Mouse (Mus musculus): ENCODE measurements around the gene Adgrf1. TPM values are rescaled to one million over a fixed set of nuclear protein-coding genes. Genes with fewer than 3 reads are reported as not detected.

The Adgrf1 gene
- polyA plus RNA-seq (2017; shearing (Covaris generic)) = not detected

- no peak for ATAC-seq
These were observed at the start of gene Adgrf1 for GRCm38 (mm10) chr17:43270161-43270560. Gene Adgrf1 (plus strand): TSS chr17:43270329.

- ATAC-seq = no peak
These were observed 44.0 kb upstream of the Adgrf1 start for GRCm38 (mm10) chr17:43226101-43226500.

GRCm38 (mm10) chr17:43229621-43230513 lies 40.3 kb upstream of the Adgrf1 start:
- ATAC-seq = no peak

DNA sequence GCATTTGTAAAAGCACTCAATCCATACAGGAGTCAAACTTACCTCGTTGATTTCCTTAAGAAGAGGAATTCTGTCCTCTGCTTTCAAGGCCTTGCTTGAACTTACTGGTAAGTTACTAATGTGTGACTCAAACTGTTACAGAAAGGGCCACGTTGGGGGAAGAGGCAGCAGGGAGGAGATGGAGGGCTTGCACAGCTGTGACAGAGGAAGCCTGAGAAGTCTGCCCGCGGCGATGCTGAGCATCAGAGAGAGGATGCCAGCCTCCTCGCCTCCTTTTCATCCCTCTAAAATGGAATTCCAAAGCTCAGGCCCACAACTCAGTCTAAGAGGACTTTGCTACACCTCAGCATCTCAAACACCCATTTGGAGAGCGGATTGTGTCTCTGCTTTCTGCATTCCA lies 39.3 kb upstream of the Adgrf1 start:
- no peak for ATAC-seq

DNA sequence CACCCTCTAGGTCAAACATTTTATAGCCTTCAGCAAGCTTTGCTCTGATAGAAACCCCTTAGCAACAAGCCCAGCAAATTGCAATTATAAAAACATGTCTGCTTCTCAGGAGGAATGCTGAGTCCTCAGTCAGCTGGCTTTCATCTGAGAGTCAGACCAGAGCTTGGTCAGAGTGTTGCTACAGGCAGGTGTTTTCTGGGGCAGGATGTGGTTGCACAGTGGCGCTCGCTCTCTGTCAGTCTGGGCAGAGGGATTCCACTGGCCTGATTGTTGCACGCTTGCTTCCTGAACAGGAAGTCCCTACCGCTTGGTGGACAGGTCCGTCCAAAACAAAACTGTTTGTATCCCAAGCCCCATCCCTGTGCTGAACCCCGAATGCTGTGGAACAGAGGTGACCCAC lies 37.4 kb upstream of the Adgrf1 start:
- peak; percentile 68 for ATAC-seq

DNA sequence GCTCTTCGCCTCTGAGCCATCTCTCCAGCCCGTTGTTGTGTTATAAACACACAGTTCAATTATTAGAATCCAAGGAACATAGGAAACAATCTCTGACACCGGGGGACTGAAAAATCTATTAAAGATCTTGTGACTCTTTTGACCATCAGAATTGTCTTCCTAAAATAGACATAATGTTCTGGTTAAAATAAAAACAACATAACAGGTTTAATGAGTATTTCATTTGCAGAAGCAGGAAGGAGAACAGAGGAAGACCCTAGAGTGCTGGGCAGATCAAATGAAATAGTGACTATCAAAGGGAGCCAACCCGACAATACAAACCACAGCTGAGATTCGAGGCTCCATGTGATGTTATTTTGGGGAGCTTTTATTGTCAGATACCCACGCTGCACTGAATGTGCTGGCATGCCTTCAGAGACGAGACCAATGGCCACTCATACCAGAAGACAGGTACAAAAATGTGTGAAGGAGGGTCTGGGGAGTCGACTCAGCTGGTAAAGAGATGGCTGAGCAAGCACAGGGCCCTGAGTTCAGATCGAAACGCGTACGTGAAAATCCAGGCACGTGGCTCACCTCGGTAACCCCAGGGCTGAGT lies 33.4 kb upstream of the Adgrf1 start:
- no peak for ATAC-seq

DNA sequence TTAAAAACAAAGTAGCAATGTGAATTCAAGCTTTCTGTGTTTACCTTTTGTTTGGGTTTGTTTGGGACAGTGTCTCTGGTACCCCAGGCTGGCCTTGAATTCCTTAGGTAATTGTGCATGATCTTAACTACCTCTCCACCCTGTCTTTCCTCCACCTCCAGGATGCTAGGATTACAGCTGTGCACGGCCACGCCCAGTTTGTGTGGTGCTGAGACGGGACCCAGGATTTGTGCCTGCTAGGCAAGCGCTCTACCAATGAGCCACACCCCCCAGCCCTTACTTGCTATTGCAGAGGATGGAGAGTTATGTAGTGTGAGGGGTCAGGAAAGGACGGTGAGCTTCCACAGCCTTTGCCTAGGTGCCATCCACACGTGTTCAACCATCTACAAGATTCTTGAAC lies 31.1 kb upstream of the Adgrf1 start:
- ATAC-seq = no peak

- ATAC-seq = no peak
These were observed 29.0 kb upstream of the Adgrf1 start for GRCm38 (mm10) chr17:43241134-43241533.

- no peak for ATAC-seq
These were observed 27.5 kb upstream of the Adgrf1 start for GRCm38 (mm10) chr17:43242609-43243008.

DNA sequence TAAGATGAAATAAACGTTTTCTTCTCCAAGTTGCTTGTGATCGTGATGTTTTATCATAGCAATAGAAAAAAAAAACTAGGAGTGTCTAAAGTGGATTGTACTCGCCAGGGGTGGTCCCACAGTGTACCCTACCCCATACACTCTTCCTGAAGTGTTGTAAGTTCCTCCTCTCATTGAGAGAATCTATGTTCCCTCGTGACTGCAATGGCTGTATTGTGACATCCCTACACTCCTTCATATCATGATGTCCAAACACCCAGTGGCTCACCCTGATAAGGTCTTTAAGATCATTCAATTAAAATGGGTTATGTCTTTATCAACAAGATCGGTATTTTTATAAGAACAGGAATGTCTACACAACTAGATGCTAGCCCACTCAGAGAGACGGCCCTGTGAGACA lies 24.8 kb upstream of the Adgrf1 start:
- ATAC-seq = no peak

DNA sequence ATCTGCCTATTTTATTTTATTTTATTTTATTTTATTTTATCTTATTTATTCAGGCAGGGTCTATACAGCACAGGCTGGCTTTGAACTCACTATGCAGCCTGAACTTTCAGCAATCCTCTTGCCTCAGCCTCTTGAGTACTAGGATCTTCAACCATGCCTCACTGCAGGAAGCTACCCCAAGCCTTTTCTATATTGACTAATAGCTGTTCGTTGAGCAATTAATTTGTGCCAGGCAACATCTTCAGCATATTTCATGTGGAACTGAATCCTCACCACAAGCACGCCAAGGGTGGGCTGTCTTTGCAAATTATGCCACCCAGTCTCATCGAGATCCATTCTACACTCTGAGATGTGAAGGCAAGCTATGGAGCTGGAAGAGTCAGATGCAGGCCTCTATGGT lies 22.9 kb upstream of the Adgrf1 start:
- ATAC-seq = no peak

DNA sequence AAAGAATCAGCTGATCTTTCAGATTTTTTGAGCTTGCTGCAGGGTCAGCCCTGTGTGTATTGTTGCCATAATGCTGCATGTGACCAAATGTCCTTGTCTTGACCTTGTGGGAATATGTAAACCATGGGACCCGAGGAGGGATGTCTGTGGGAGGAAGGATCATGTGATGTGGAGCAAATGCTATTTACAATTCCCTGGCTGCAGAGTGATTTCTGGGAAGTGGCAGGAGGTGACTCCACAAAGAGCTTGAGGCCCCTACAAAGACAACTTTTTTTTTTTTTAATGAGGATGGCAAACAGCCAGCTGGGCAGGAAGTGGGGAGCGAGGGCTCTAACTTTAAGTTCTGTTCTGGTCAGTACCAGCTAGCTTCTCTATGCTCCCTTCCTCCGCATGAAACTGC lies 20.5 kb upstream of the Adgrf1 start:
- ATAC-seq = no peak

DNA sequence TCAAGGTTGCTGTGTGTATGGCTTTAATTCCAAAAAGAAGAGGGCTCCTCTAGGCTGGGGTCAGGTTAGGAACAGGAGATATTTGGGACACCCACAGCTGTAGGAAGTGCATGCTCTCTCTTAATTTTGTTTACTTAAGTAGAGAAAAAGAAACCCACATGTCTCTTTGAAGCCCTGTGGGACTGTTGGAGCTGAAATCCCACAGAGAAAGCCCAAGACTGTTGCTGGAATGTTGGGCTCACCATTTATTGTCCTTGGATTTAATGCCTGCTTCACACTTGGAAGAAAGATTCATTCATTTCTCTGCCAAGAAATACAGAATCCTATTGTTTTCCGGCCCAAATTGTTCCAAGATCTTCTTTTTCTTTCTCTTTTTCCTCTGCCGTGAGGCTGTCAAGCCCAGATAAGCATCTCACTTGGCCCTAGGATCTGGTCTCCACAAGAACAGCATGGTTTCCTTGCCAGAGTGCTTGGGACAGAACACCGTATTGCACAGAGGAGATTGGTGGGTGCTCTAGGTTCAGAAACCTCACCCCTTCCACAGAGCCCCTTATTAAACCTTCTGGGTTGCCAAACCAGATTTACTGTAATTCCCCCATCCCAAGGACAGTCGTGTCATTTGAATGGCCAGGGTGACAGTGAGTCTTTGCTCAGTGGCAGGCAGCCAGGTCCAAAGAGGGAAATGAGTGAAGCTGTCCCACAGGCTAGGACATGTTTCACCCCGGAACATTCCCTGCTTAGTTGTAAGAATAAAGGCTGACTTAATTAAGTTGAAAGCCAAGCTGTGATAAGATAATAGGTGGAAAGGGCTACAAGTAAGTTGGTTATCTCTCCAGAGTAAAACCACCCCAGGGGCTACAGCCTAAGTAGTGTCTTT lies 18.6 kb upstream of the Adgrf1 start:
- no peak for ATAC-seq

DNA sequence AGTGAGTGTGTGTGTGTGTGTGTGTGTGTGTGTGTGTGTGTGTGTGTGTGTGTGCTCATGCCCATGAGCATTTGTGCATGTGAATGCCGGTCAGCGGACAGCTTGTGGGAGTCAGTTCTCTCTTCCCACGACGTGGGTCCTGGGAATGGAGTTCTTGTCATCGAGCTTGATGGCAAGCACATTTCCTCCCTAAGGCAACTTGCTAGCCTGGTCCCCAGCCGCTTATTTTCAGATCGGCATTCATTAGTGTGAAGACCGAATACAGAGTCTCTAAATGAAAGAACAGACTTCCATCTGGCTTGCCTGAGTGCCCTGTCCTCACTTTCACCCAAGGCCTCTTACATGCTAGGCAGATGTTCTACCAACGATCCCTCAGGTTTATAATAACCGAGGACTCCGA lies 17.3 kb upstream of the Adgrf1 start:
- ATAC-seq = no peak

- ATAC-seq = no peak
These were observed 15.9 kb upstream of the Adgrf1 start for GRCm38 (mm10) chr17:43254261-43254660.

- no peak for ATAC-seq
These were observed 13.5 kb upstream of the Adgrf1 start for GRCm38 (mm10) chr17:43256536-43257135.

DNA sequence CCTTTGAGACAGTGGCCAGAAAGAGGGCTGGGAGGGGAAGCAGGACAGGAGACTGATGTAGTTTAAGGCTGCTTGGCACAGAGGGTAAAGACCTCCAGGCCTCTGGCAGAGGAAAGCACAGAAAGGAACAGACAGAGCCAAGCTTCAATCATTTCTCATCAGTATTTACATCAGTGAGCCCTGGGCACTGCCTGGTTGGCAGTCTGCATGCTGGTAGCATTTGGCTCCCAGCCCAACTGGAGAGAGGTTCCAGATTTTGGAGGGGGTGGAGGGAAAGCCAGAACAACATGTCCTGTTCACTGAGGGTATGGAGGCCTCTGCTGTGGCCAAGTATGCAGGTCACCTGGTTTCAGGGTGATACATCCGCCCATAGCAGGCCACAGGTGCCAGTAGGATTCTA lies 12.4 kb upstream of the Adgrf1 start:
- no peak for ATAC-seq

- no peak for ATAC-seq
These were observed 8.2 kb upstream of the Adgrf1 start for GRCm38 (mm10) chr17:43261937-43262336.

- no peak for ATAC-seq
These were observed 5.4 kb upstream of the Adgrf1 start for GRCm38 (mm10) chr17:43264739-43265138.

DNA sequence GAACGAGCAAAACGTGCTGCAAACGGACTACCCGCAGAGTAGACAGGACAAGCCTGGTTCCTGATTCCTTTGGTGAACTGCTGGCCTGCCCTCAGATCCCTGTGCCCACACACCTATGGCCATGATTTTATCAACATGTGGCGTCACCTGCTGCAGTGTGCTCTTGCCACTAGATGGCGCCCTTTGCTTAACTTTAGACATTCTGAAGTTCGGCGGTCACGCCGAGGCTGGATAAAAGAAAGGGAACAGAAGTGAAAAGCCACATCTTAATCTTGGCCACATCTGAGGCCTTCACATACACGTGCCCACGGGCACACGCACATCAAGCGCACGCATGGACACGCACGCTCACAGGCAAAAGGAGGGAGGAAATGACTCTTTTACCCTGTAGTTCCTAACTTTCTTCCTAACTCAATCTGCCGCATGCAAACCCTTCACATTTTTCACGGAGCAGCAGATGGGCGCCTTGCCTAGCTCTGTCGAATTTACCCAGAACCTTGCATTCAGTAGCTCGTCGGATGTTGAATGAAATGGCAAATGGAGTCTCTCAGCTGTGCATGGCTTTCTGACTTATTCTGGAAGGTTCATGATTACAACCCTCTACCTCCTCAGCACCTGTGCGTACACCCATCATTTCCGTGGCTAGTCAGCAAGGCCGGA lies 4.8 kb upstream of the Adgrf1 start:
- ATAC-seq = no peak

DNA sequence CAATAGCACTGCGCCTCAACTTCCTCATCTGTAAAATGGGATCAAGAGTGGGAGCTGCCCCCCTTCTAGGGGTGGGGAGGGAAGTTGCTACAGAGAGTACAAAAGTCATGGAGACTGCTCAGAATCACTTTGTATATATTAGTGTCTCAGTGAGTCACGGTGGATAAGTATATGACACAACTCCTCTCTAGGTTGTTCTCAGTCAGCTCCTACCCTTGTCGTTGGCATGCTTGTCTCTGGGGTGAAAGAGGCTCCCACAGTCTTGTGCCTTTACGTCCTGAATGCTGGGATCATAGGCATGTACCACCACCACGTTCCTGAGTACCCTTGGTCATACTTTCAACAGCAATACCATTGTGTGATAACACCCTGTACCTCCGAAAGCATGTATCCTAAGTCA lies 4.2 kb upstream of the Adgrf1 start:
- no peak for ATAC-seq

- no peak for ATAC-seq
These were observed 3.5 kb upstream of the Adgrf1 start for GRCm38 (mm10) chr17:43266636-43267035.

Data from CD4-positive, CD25-positive, alpha-beta regulatory T cell, adult 4 months (primary cell).